Mouse (Mus musculus) lung, postnatal 36 days (tissue): ENCODE results near the gene Csnka2ip.

ENCODE experiments used
- DNase-seq: peaks from one replicate; pipeline ENCODE4 v3.0.0; 2022; ENCODE audit warnings: mixed read lengths

Gene Csnka2ip

DNA sequence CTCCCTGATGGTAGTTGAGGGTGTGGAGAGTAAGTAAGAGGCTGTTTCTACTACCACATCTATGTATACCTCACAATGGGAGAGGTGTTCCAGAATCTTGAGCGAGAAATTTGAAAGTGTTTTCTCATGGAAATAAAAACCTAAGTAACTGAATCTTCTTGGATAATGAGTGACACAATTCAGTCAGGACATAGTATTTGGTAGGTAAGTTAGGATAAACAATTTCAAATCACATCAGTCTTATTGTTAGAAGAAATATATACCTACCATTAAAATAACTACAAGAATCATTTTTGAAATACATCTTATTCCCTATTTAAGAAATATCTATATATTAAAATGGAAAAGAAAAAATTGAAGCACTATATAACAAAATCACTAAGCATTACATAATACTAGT lies at the start of gene Csnka2ip:
TSS of gene Csnka2ip (minus strand) at position 101 of the 400 bp plus-strand sequence.
- no peak for DNase-seq

DNA sequence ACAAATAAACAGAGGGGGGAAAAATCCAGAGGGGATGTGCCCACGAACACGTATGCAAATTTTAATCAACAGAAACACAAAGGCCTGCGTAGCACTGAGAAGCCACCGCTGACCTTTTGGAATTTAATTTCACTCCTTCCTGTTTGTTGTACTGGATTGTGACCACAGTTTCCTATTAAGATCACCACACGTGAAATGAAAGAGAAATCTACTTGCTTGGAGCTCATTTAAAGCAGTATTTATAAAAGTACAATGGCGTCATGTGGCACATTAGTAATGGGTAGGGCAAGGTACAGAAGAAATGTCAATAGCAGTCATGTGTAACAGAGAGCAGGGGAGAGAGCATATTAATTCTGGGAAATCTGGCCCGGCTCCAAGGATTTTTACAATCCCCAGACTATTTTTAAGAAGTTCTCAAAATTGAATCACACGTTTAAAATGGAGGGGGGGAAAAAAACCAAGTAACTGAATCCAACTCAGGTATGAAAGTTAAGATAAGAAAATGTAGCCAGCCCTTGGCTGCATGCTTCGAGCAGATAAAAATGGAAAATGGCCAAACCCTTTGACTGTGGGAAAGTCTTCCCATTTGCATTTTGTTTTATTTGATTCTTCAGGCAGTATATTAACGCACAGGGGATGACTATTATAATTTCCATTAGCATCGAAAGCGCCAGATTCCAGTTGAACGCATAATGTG lies 47.5 kb upstream of the Csnka2ip start:
- no peak for DNase-seq

DNA sequence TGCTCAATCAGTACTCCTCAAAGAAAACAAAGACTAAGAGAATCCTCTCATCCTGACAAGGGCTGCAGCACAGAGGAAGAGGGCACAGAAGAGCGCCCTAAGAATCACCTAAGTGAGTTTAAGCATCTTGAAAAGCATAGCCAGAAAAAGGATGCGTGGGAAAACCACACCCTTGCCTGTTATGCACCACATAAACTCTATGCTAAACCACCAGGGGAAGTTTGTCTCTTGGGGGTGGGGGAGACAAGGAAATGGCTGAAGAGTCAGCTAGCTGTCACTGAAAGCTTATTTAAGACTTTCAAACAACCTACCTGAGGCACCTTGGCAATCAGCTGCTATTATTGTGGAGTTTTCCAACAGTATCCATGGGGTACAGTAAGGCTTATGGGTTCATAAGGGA lies 45.6 kb upstream of the Csnka2ip start:
- no peak for DNase-seq

DNA sequence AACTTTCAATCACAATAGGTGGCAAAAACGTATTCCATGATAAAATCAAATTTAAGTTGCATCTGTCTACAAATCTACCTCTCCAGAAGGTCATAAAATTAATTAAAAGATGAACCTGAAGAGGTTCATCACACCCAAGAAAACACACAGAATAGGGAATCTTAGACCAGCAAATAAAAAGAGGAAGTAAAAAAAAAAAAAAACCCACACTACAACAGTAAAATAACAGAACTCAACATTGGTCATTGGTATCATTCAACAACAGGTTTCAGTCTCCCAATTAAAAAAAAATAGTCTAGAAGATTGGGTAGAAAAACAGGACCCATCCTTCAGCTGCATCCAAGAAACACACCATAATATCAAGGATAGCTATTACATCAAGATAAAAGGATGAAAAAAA lies 32.9 kb upstream of the Csnka2ip start:
- no peak for DNase-seq

DNA sequence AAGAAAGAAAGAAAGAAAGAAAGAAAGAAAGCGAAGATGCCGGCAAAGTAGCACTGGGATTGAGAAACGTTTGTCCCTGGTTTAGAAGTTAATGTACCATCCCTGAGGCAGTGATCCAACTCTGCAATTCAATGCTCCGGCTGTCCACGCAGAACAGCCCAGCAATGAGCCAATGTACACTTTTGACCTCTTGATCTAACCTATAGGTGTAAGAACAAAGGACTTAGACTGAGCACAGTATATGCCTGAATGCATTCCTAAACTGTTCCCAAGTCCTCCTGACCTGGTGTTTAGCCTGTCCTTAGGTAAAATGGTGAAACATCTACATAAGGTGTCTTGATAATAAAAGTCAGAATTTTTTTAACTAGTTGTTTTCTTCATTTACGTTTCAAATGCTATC lies 17.9 kb upstream of the Csnka2ip start:
- no peak for DNase-seq

DNA sequence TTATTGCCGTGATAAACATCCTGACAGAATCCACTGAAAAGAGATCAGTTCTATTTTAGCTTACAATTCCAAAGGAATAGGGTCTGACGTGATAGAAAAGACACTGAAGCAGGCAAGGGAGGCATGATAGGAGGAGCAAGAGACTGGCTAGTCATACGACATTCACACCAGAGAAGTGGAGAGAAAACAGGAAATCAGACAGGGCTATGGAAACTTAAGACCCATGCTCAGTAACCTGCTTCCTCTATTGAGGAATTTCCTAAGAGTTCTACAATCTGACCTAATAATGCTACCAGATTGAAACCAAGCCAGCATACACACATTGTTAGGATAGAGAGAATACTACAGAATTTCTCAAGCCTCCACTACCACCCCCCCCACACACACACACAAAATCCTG lies 12.4 kb upstream of the Csnka2ip start:
- no peak for DNase-seq

DNA sequence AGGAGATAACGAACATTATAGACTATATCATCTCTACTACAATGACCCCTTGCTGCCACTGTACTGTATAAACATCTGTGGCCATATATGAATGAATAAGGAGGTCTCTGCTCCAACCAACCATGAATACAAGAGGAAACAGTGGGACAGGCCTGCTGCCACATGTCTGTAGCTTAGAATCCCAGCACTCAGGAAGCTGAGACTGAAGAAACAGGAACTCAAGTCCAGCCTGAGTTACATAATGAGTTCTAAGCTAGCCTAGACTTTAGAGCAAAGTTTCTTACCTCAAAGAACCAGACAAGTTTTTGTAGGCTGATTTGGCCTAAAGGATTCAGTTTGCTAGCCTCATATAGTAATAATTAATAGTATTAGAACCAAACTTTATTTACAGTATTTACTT lies 5.6 kb upstream of the Csnka2ip start:
- DNase-seq: no peak

DNA sequence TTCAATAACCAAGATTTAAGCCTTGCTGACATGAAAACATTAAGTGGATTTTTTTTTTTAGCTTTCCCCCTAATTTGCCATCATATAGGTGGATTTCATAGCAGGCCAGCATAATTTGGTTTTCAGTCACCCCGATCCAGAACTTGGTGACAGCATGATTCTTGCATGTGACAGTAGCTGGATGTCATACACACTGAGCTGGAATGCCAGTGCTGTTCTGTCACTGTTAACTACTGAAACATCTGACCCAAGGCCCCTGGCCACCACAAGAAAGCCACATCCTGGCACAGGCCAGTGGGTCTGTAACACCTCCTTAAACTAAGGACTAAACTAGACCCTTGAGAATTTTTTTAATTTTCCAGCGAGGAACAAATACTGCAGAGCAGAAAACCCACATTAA lies 15.4 kb downstream of the Csnka2ip start:
- DNase-seq: no peak

DNA sequence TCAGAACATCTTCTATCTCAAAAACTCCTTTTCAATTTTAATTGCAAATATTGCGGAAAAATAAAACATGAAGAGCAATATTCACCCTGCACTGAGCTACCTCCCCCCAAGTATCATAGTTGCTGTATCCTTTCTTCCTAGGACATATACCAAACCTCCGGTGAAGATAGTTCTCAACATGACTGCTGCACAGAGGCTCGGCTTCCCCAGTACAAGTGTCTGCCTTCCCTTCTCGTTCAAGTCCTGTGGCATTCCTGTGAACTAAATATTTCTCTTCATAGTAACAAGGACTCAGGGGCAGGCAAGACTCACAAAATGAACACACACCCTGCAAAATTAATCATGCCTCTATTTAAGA lies 16.0 kb downstream of the Csnka2ip start:
- DNase-seq: no peak

DNA sequence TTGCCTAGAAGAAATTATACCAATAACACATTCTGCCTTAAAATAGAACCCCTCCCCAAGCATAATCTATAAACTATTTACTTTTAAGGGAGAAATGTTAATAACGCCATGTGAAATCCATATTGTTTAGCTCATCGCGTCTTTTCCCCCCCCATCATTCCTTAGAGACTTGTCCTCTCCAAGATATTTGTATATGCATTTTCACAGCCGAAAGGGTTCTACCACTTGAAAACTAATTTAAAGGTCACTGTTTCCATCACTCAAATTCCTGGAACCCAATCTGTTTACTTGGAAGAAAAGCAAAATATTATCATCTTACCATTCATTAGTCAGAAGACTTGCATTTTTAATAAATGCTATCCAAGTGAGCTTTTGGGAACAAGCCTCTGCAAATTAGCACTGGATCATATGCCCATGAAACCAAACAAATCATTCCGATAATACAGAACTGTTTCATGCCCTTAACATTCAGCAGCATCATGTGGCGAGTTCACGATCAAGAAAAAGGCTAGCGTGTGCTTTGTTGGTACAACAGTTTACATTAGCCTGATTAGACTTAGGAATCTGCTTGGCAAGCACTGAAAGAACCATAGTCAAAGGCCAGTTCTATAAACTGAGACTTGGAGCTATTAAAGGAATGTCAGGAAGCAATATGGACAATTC lies 16.5 kb downstream of the Csnka2ip start:
- no peak for DNase-seq

DNA sequence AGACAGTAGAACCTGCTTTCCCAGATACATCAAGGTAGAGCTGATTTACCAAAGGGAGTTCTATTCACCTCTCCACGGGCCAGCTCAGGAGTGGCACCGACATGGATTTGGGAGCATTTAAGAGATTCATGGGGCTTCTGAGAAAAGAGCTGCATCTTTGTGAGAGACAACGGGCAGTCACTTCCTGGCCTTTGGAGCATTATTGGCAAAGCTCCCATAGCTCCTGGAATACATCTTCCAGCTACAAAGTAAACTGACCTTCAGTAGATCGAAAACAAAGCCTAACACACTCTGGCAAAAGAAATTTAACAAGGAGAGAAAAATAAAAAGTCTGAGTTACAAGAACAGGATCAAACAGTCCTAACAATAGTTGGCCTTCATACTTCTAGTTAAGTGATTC lies 17.6 kb downstream of the Csnka2ip start:
- DNase-seq: no peak

DNA sequence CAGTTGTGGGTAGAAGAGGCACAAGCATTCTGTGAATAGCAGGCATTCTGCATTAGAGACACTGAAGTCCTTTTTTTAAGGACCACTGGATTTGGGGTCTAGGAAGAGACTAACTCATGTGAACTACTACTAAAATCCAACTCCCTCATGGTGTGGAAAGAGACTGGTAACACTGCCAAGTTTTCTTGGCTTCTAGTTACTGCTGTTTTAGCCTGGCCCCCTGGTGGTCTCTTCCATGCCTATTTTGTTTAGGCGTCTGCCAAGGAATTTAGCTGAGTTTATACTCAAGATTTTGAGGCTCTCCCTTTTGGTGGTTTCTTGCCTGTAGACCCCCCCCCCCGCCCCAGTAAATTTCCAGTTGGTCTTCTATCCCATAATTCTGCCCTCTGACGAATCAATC lies 18.8 kb downstream of the Csnka2ip start:
- DNase-seq: peak; percentile 9

DNA sequence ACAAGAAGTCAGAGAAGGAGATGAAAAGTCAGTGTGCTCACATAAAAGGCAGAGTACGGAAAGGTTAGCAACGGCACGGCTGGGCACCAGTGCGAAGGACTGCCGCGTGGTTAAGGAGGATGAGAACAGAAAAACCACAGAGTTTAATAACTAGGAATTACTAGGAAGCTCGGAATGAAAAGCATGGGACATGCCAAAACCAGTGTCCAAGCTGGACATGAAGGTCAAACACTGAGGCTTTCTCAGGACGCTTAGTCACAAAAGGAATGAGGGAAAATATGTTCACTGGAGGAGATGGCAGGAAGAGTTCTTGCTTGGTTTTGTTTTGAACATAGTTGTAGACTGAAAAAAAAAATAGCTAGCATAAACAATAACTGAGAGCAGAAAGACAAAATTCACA lies 32.7 kb downstream of the Csnka2ip start:
- DNase-seq: peak; percentile 1

DNA sequence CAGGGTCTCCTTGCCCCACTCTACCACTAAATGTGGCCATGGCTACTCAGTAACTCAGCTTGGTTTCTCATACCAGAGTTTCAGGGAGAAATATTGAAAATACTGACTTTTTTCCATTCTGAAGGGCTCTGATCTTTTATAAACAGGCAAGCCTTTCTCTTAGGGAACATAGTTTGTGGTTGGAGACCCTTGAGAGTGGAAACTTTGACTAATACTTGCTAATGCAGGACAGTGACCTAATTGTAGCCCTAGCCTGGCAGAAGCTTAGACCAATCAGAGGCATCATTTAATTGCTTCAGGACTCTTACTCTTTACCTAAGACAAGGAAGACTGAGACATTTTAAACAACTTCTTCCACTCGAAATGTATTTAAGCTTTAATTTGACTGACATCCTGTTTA lies 39.1 kb downstream of the Csnka2ip start:
- DNase-seq: no peak

DNA sequence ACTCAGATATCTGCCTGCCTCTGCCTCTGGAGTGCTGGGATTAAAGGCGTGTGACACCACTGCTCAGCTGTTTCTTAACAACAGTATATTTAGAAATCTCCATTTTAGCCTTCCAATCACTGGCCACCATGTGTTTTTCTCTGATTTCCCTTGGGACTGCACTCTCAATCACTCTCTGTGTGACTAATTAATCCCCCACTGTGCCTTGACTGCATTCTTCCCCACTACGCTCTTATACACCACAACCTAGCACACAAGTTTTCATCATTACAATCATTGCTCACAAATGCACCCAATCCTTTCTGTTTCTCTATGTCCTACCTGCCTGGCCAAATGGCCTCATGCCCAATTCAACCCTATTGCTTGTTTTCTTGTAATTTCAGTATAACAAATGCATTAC lies 43.7 kb downstream of the Csnka2ip start:
- DNase-seq: no peak

DNA sequence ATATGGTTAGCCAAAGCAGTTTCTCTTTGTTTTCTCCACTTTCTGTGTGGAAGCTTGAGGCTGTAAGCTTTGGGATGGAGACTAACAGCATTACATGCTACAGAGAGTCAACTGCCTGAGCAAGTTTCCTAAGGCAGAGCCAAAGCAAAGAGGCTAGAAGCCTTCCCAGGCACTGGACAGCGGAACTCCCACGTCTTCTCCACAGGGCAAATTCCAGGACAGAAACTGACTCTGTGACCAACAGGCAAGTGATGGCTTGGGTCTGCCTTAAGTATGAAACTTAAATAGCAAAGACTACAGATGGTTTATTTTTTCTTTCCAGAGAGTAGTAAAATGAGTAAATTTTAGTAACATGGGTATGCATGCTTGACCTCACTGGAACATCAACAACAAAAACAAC lies 75.3 kb downstream of the Csnka2ip start:
- DNase-seq: no peak

DNA sequence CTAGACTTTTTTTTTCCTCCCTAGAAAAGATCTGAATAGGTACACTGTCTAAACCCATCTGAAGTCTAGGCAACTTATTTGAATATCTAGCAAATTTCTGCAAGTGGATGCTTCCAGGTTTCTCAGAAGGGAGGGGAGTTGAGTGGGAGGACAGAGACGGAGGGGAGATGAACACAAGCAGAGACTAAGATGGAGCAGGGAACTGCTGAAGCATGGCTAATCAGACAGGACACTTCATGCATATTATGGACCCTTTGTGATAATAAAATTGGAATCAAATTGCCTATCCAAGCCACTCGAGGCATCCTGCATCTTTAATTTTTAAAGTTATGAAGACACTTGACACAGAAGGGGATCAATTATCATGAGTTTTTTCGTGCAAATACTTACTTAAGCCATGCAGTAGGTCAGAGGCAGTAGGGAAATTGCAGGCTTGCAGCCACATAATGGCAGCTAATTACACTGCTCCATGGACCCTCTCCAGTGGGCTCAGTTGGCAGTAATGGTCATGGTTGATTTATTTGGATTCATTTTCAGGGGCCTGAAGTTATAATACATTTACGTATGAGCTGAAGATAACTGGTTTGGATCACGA lies 78.1 kb downstream of the Csnka2ip start:
- no peak for DNase-seq

DNA sequence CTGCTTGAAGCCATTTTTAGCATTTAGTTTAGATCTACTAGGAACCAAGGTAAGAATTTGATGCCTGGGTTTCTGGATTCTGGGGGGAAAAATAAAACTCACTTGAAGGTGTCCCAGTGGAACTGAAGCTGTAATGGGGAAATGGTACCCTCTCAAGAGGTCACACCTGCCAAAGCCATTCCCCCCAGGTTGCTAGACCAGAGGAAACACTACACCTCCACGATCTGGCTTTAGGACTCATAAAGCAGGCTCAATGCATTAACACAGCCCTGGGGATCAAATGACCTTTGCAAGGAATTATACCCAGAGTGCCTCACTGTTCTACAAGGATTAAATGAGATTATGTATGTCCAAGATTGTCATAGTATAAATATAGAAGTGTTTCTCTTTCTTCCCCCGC lies 88.8 kb downstream of the Csnka2ip start:
- no peak for DNase-seq
